Mouse (Mus musculus): Measurements from ENCODE around the gene Gucy1b2. TPM values are rescaled to one million over a fixed set of nuclear protein-coding genes. Genes with fewer than 3 reads are reported as not detected.
A peak's percentile ranks its signal among the peaks of the same experiment; 100 is the strongest.

The Gucy1b2 gene
- polyA plus RNA-seq, 1 experiment from 2014 or later, result 0.20 TPM

GRCm38 (mm10) chr14:62446385-62447213 is 9.5 kb downstream of the Gucy1b2 start:
- no peaks in the 10 kb centered on the region for H3K9me3 ChIP-seq (ENCODE audit: control insufficient read depth, low read length)
- no peaks in the 10 kb centered on the region for H3K36me3 ChIP-seq (ENCODE audit: control insufficient read depth, insufficient read depth, low read length)
- WGBS, result 79% methylated on average over 7 of the region's 7 CpGs
- ATAC-seq (ENCODE audit: insufficient number of reproducible peaks, insufficient read depth, low FRiP score, low read depth), result no peak
- no peaks in the 10 kb centered on the region for H3K27me3 ChIP-seq (ENCODE audit: control insufficient read depth, insufficient read depth, low read length)
- H3K4me3 ChIP-seq (ENCODE audit: control insufficient read depth in 1 of 2, insufficient read depth in 1 of 2, low read depth in 1 of 2, low read length in 2 of 2), result no peak overlapping the region
- H3K4me2 ChIP-seq (ENCODE audit: low read length), result no peak overlapping the region
- no peak overlapping the region for H3K9ac ChIP-seq (ENCODE audit: low read length)
- H3K4me1 ChIP-seq (ENCODE audit: control insufficient read depth in 2 of 2, insufficient read depth in 2 of 2, low read length in 2 of 2), result no peaks in the 10 kb centered on the region
- no peak overlapping the region for H3K27ac ChIP-seq (replicated peaks in 1 of 2; ENCODE audit: control insufficient read depth in 1 of 2, insufficient read depth in 1 of 2, low read depth in 2 of 2, low read length in 2 of 2)

DNA sequence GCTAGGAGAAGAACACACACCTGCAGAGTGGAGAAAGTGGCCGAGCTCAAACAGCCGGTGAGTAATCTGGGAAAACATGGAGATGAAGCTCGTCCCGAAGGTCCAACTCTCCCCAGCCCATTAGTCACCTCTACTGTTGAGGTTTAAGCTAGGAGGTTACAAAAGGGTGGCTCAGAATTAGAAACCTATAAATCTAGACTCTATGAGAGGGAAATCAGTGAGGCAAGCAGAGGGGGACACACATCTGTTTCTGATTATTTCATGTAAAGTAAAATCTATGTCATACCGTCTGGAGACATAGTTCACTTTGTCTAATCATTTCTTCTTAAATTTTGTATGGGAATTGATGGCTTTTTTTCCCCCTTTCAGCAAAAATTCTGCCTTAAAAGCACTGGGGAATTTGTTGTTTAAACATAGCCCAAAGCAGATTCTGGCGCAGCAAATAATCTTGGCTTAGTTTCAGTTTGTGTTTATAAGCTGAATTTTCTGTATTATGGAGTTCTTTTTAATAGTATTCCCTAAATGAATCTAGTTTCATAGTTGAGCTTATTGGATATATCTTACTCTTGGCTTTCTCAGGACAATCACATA is 12.2 kb downstream of the Gucy1b2 start:
- 84% methylated on average over 6 of the region's 6 CpGs for WGBS
- Histone ChIP-seq H3K4me3 (ENCODE audit: control insufficient read depth in 1 of 2, insufficient read depth in 1 of 2, low read depth in 1 of 2, low read length in 2 of 2) (no peak overlapping the region), H3K27ac (replicated peaks in 1 of 2; ENCODE audit: control insufficient read depth in 1 of 2, insufficient read depth in 1 of 2, low read depth in 2 of 2, low read length in 2 of 2) (no peak overlapping the region), H3K4me1 (ENCODE audit: control insufficient read depth in 2 of 2, insufficient read depth in 2 of 2, low read length in 2 of 2) (no peaks in the 10 kb centered on the region), H3K27me3 (ENCODE audit: control insufficient read depth, insufficient read depth, low read length) (no peaks in the 10 kb centered on the region), H3K36me3 (ENCODE audit: control insufficient read depth, insufficient read depth, low read length) (no peaks in the 10 kb centered on the region), H3K4me2 (ENCODE audit: low read length) (no peak overlapping the region), H3K9ac (ENCODE audit: low read length) (no peak overlapping the region), H3K9me3 (ENCODE audit: control insufficient read depth, low read length) (no peaks in the 10 kb centered on the region)
- no peak for ATAC-seq (ENCODE audit: insufficient number of reproducible peaks, insufficient read depth, low FRiP score, low read depth)

- no peak overlapping the region for H3K9ac ChIP-seq (ENCODE audit: low read length)
- H3K27ac ChIP-seq (replicated peaks in 1 of 2; ENCODE audit: control insufficient read depth in 1 of 2, insufficient read depth in 1 of 2, low read depth in 2 of 2, low read length in 2 of 2), result no peak overlapping the region
- no peak overlapping the region for H3K4me3 ChIP-seq (ENCODE audit: control insufficient read depth in 1 of 2, insufficient read depth in 1 of 2, low read depth in 1 of 2, low read length in 2 of 2)
- 63% methylated on average over 1 of the region's 1 CpGs for WGBS
- H3K36me3 ChIP-seq (ENCODE audit: control insufficient read depth, insufficient read depth, low read length), result no peaks in the 10 kb centered on the region
- no peak for ATAC-seq (ENCODE audit: insufficient number of reproducible peaks, insufficient read depth, low FRiP score, low read depth)
- H3K4me2 ChIP-seq (ENCODE audit: low read length), result no peak overlapping the region
- H3K9me3 ChIP-seq (ENCODE audit: control insufficient read depth, low read length), result no peaks in the 10 kb centered on the region
- no peaks in the 10 kb centered on the region for H3K27me3 ChIP-seq (ENCODE audit: control insufficient read depth, insufficient read depth, low read length)
- no peaks in the 10 kb centered on the region for H3K4me1 ChIP-seq (ENCODE audit: control insufficient read depth in 2 of 2, insufficient read depth in 2 of 2, low read length in 2 of 2)
Observed at GRCm38 (mm10) chr14:62442971-62443370, 13.1 kb downstream of the Gucy1b2 start.

- no peak for ATAC-seq (ENCODE audit: insufficient number of reproducible peaks, insufficient read depth, low FRiP score, low read depth)
- no peak overlapping the region for H3K4me3 ChIP-seq (ENCODE audit: control insufficient read depth in 1 of 2, insufficient read depth in 1 of 2, low read depth in 1 of 2, low read length in 2 of 2)
- peak overlapping the region in 1 of 2 experiments; percentile 14; a peak in 1 of 4 replicates for H3K27ac ChIP-seq (replicated peaks in 1 of 2; ENCODE audit: control insufficient read depth in 1 of 2, insufficient read depth in 1 of 2, low read depth in 2 of 2, low read length in 2 of 2)
Observed at GRCm38 (mm10) chr14:62440036-62440435, 16.1 kb downstream of the Gucy1b2 start.

GRCm38 (mm10) chr14:62438236-62438635 is 17.9 kb downstream of the Gucy1b2 start:
- H3K4me2 ChIP-seq (ENCODE audit: low read length), result no peak overlapping the region
- no peak overlapping the region for H3K27ac ChIP-seq (replicated peaks in 1 of 2; ENCODE audit: control insufficient read depth in 1 of 2, insufficient read depth in 1 of 2, low read depth in 2 of 2, low read length in 2 of 2)
- H3K9ac ChIP-seq (ENCODE audit: low read length), result no peak overlapping the region
- no peaks in the 10 kb centered on the region for H3K9me3 ChIP-seq (ENCODE audit: control insufficient read depth, low read length)
- 86% methylated on average over 4 of the region's 4 CpGs for WGBS
- no peaks in the 10 kb centered on the region for H3K27me3 ChIP-seq (ENCODE audit: control insufficient read depth, insufficient read depth, low read length)
- no peak for ATAC-seq (ENCODE audit: insufficient number of reproducible peaks, insufficient read depth, low FRiP score, low read depth)
- H3K4me3 ChIP-seq (ENCODE audit: control insufficient read depth in 1 of 2, insufficient read depth in 1 of 2, low read depth in 1 of 2, low read length in 2 of 2), result no peak overlapping the region
- H3K36me3 ChIP-seq (ENCODE audit: control insufficient read depth, insufficient read depth, low read length), result no peaks in the 10 kb centered on the region
- no peaks in the 10 kb centered on the region for H3K4me1 ChIP-seq (ENCODE audit: control insufficient read depth in 2 of 2, insufficient read depth in 2 of 2, low read length in 2 of 2)

More at GRCm38 (mm10) chr14:62440036-62440435, 16.1 kb downstream of the Gucy1b2 start:
- H3K9ac ChIP-seq (ENCODE audit: low read length), result no peak overlapping the region
- H3K27me3 ChIP-seq (ENCODE audit: control insufficient read depth, insufficient read depth, low read length), result no peaks in the 10 kb centered on the region
- H3K36me3 ChIP-seq (ENCODE audit: control insufficient read depth, insufficient read depth, low read length), result no peaks in the 10 kb centered on the region
- no peaks in the 10 kb centered on the region for H3K4me1 ChIP-seq (ENCODE audit: control insufficient read depth in 2 of 2, insufficient read depth in 2 of 2, low read length in 2 of 2)
- H3K9me3 ChIP-seq (ENCODE audit: control insufficient read depth, low read length), result no peaks in the 10 kb centered on the region
- H3K4me2 ChIP-seq (ENCODE audit: low read length), result no peak overlapping the region

DNA sequence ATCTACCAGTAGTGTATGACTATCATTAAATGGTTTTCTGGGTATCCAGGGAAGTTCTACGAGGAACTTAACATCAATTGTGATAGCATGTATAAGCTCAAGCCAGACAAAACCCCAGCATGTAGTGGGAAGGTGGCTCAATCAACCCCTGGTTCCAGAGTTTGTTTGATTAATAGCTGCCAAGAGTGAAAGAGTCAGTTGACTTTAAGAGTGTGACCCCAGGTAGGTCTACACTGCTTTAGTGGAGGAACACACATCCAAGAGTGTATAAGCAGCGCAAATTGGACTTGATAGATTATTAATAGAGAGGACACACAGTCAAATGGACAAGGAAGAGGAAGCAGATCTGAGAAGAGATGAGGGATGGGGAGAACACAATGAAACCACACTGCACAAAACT is 18.3 kb downstream of the Gucy1b2 start:
- Histone ChIP-seq H3K36me3 (ENCODE audit: control insufficient read depth, insufficient read depth, low read length) (no peaks in the 10 kb centered on the region), H3K27me3 (ENCODE audit: control insufficient read depth, insufficient read depth, low read length) (no peaks in the 10 kb centered on the region), H3K4me1 (ENCODE audit: control insufficient read depth in 2 of 2, insufficient read depth in 2 of 2, low read length in 2 of 2) (no peaks in the 10 kb centered on the region), H3K27ac (replicated peaks in 1 of 2; ENCODE audit: control insufficient read depth in 1 of 2, insufficient read depth in 1 of 2, low read depth in 2 of 2, low read length in 2 of 2) (no peak overlapping the region), H3K4me2 (ENCODE audit: low read length) (no peak overlapping the region), H3K4me3 (ENCODE audit: control insufficient read depth in 1 of 2, insufficient read depth in 1 of 2, low read depth in 1 of 2, low read length in 2 of 2) (no peak overlapping the region), H3K9ac (ENCODE audit: low read length) (no peak overlapping the region), H3K9me3 (ENCODE audit: control insufficient read depth, low read length) (no peaks in the 10 kb centered on the region)
- WGBS, result 86% methylated on average over 2 of the region's 2 CpGs
- no peak for ATAC-seq (ENCODE audit: insufficient number of reproducible peaks, insufficient read depth, low FRiP score, low read depth)

DNA sequence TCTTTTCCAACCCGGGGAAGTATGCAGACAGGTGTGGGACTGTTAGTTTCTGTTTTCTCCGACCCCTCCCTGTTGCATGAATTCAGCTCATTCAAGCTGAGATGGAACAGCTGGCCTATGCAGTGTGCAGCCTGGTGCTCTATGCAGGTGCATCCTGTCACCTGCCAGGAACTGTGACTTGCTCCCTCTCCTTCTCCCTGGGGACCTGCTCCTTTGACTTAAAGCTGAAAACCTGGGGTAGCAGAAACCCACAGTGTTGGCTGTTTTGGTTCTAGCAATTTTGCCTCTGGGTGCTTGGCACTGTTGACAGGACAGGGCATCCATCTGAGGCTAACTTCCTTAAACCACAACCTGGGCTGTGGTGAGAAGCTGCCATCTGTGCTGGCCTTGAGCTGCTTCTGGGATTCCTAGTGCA is 30.8 kb downstream of the Gucy1b2 start:
- Histone ChIP-seq H3K4me3 (ENCODE audit: control insufficient read depth in 1 of 2, insufficient read depth in 1 of 2, low read depth in 1 of 2, low read length in 2 of 2) (no peak overlapping the region), H3K27me3 (ENCODE audit: control insufficient read depth, insufficient read depth, low read length) (no peaks in the 10 kb centered on the region), H3K9me3 (ENCODE audit: control insufficient read depth, low read length) (no peaks in the 10 kb centered on the region), H3K27ac (replicated peaks in 1 of 2; ENCODE audit: control insufficient read depth in 1 of 2, insufficient read depth in 1 of 2, low read depth in 2 of 2, low read length in 2 of 2) (no peak overlapping the region), H3K4me1 (ENCODE audit: control insufficient read depth in 2 of 2, insufficient read depth in 2 of 2, low read length in 2 of 2) (no peaks in the 10 kb centered on the region), H3K9ac (ENCODE audit: low read length) (no peak overlapping the region), H3K36me3 (ENCODE audit: control insufficient read depth, insufficient read depth, low read length) (no peaks in the 10 kb centered on the region), H3K4me2 (ENCODE audit: low read length) (no peak overlapping the region)
- whole genome bisulfite sequencing, result 74% methylated on average over 2 of the region's 2 CpGs
- no peak for ATAC-seq (ENCODE audit: insufficient number of reproducible peaks, insufficient read depth, low FRiP score, low read depth)

Data from heart, embryonic 14.5 days (tissue).